Mouse (Mus musculus): ENCODE results near the gene Homer1.

- TF ChIP-seq CTCF (IDR thresholded peaks at IDR 0.05; ENCODE audit: low read depth) (no peak), EP300 (IDR thresholded peaks at IDR 0.05; ENCODE audit: low read depth) (peak; percentile 96)
These were observed 100.3 kb downstream of the Homer1 start for GRCm38 (mm10) chr13:93399710-93400216.

All from heart, postnatal 0 days (tissue).